Mouse (Mus musculus): Measurements from ENCODE around the gene Chchd6. TPM values are rescaled to one million over a fixed set of nuclear protein-coding genes. Genes with fewer than 3 reads are reported as not detected.

Gene Chchd6
- polyA plus RNA-seq, 1 experiment from 2014 or later: 57.2 TPM

GRCm38 (mm10) chr6:89614107-89614471 is 18.6 kb upstream of the Chchd6 start:
- H3K27ac ChIP-seq: no peak overlapping the region
- WGBS: 18% methylated on average over 2 of the region's 2 CpGs
- ATAC-seq (replicated peaks; ENCODE audit: low FRiP score, low read depth): no peak

GRCm38 (mm10) chr6:89613336-89614106 is 18.1 kb upstream of the Chchd6 start:
- no peak for ATAC-seq (replicated peaks; ENCODE audit: low FRiP score, low read depth)
- H3K36me3 ChIP-seq (ENCODE audit: insufficient read depth, low read length): no peaks in the 10 kb centered on the region
- H3K27me3 ChIP-seq (ENCODE audit: insufficient read depth, low read length): no peaks in the 10 kb centered on the region
- no peak for DNase-seq (ENCODE audit: low spot score)
- WGBS: 47% methylated on average over 15 of the region's 15 CpGs
- no peak overlapping the region for H3K4me3 ChIP-seq (replicated peaks; ENCODE audit: low read depth, low read length)
- H3K4me1 ChIP-seq (replicated peaks; ENCODE audit: insufficient read depth, low read length): peaks cover 9% of the 10 kb centered on the region; the same call in 1 of the 2 replicates
- H3K27ac ChIP-seq: no peak overlapping the region
- TF ChIP-seq CTCF (IDR thresholded peaks at IDR 0.05; ENCODE audit: low read depth): no peak
- no peaks in the 10 kb centered on the region for H3K9me3 ChIP-seq (replicated peaks; ENCODE audit: low read length)
- H3K4me2 ChIP-seq (ENCODE audit: low read length): no peak overlapping the region
- no peak overlapping the region for H3K9ac ChIP-seq (ENCODE audit: low read depth, low read length)

More at GRCm38 (mm10) chr6:89614107-89614471, 18.6 kb upstream of the Chchd6 start:
- Histone ChIP-seq H3K27me3 (ENCODE audit: insufficient read depth, low read length) (no peaks in the 10 kb centered on the region), H3K9me3 (replicated peaks; ENCODE audit: low read length) (no peaks in the 10 kb centered on the region), H3K36me3 (ENCODE audit: insufficient read depth, low read length) (no peaks in the 10 kb centered on the region), H3K4me2 (ENCODE audit: low read length) (no peak overlapping the region), H3K9ac (ENCODE audit: low read depth, low read length) (no peak overlapping the region), H3K4me3 (replicated peaks; ENCODE audit: low read depth, low read length) (no peak overlapping the region), H3K4me1 (replicated peaks; ENCODE audit: insufficient read depth, low read length) (peaks cover 9% of the 10 kb centered on the region; the same call in 1 of the 2 replicates)
- DNase-seq (ENCODE audit: low spot score): no peak
- no peak for TF ChIP-seq CTCF (IDR thresholded peaks at IDR 0.05; ENCODE audit: low read depth)

GRCm38 (mm10) chr6:89607999-89608398 is 12.5 kb upstream of the Chchd6 start:
- Histone ChIP-seq H3K4me1 (replicated peaks; ENCODE audit: insufficient read depth, low read length) (no peaks in the 10 kb centered on the region), H3K4me3 (replicated peaks; ENCODE audit: low read depth, low read length) (no peak overlapping the region), H3K9ac (ENCODE audit: low read depth, low read length) (no peak overlapping the region), H3K9me3 (replicated peaks; ENCODE audit: low read length) (no peaks in the 10 kb centered on the region), H3K4me2 (ENCODE audit: low read length) (no peak overlapping the region), H3K27ac (no peak overlapping the region), H3K36me3 (ENCODE audit: insufficient read depth, low read length) (no peaks in the 10 kb centered on the region), H3K27me3 (ENCODE audit: insufficient read depth, low read length) (no peaks in the 10 kb centered on the region)
- 50% methylated on average over 4 of the region's 4 CpGs for WGBS
- peak; percentile 42; the same call in 1 of the 2 replicates for TF ChIP-seq CTCF (IDR thresholded peaks at IDR 0.05; ENCODE audit: low read depth)
- DNase-seq (ENCODE audit: low spot score) (no peak), ATAC-seq (replicated peaks; ENCODE audit: low FRiP score, low read depth) (no peak)

GRCm38 (mm10) chr6:89606096-89606495 is 10.6 kb upstream of the Chchd6 start:
- no peak for DNase-seq (ENCODE audit: low spot score)
- WGBS: 59% methylated on average over 3 of the region's 3 CpGs
- TF ChIP-seq CTCF (IDR thresholded peaks at IDR 0.05; ENCODE audit: low read depth): no peak

GRCm38 (mm10) chr6:89596510-89596909 is 1.1 kb upstream of the Chchd6 start:
- ATAC-seq (replicated peaks; ENCODE audit: low FRiP score, low read depth) (no peak), DNase-seq (ENCODE audit: low spot score) (no peak)
- no peak for TF ChIP-seq CTCF (IDR thresholded peaks at IDR 0.05; ENCODE audit: low read depth)
- Histone ChIP-seq H3K27ac (no peak overlapping the region), H3K4me2 (ENCODE audit: low read length) (no peak overlapping the region), H3K9ac (ENCODE audit: low read depth, low read length) (no peak overlapping the region), H3K4me1 (replicated peaks; ENCODE audit: insufficient read depth, low read length) (0 out of 2 replicates have a peak, but pooled peaks cover 4% of the 10 kb centered on the region), H3K27me3 (ENCODE audit: insufficient read depth, low read length) (no peaks in the 10 kb centered on the region), H3K4me3 (replicated peaks; ENCODE audit: low read depth, low read length) (no peak overlapping the region), H3K9me3 (replicated peaks; ENCODE audit: low read length) (no peaks in the 10 kb centered on the region), H3K36me3 (ENCODE audit: insufficient read depth, low read length) (no peaks in the 10 kb centered on the region)
- 100% methylated on average over 1 of the region's 1 CpGs for WGBS

More at GRCm38 (mm10) chr6:89606096-89606495, 10.6 kb upstream of the Chchd6 start:
- Histone ChIP-seq H3K9me3 (replicated peaks; ENCODE audit: low read length) (no peaks in the 10 kb centered on the region), H3K36me3 (ENCODE audit: insufficient read depth, low read length) (no peaks in the 10 kb centered on the region), H3K27me3 (ENCODE audit: insufficient read depth, low read length) (no peaks in the 10 kb centered on the region), H3K4me1 (replicated peaks; ENCODE audit: insufficient read depth, low read length) (no peaks in the 10 kb centered on the region), H3K9ac (ENCODE audit: low read depth, low read length) (no peak overlapping the region), H3K4me2 (ENCODE audit: low read length) (no peak overlapping the region), H3K27ac (no peak overlapping the region), H3K4me3 (replicated peaks; ENCODE audit: low read depth, low read length) (no peak overlapping the region)
- no peak for ATAC-seq (replicated peaks; ENCODE audit: low FRiP score, low read depth)

- Histone ChIP-seq H3K27me3 (ENCODE audit: insufficient read depth, low read length) (no peaks in the 10 kb centered on the region), H3K9me3 (replicated peaks; ENCODE audit: low read length) (no peaks in the 10 kb centered on the region), H3K27ac (no peak overlapping the region), H3K36me3 (ENCODE audit: insufficient read depth, low read length) (no peaks in the 10 kb centered on the region), H3K4me2 (ENCODE audit: low read length) (peak overlapping the region; percentile 79; the same call in 1 of the 2 replicates), H3K4me1 (replicated peaks; ENCODE audit: insufficient read depth, low read length) (0 out of 2 replicates have a peak, but pooled peaks cover 4% of the 10 kb centered on the region), H3K9ac (ENCODE audit: low read depth, low read length) (no peak overlapping the region), H3K4me3 (replicated peaks; ENCODE audit: low read depth, low read length) (no peak overlapping the region)
- ATAC-seq (replicated peaks; ENCODE audit: low FRiP score, low read depth) (peak; percentile 57), DNase-seq (ENCODE audit: low spot score) (no peak)
- TF ChIP-seq CTCF (IDR thresholded peaks at IDR 0.05; ENCODE audit: low read depth): no peak
- WGBS: 30% methylated on average over 5 of the region's 5 CpGs
Measured at GRCm38 (mm10) chr6:89595777-89596146, 310 bp upstream of the Chchd6 start.

Data from kidney, postnatal 0 days (tissue).